25 mouse cellular contexts compared by ENCODE assay signal in the genomic region with DNA sequence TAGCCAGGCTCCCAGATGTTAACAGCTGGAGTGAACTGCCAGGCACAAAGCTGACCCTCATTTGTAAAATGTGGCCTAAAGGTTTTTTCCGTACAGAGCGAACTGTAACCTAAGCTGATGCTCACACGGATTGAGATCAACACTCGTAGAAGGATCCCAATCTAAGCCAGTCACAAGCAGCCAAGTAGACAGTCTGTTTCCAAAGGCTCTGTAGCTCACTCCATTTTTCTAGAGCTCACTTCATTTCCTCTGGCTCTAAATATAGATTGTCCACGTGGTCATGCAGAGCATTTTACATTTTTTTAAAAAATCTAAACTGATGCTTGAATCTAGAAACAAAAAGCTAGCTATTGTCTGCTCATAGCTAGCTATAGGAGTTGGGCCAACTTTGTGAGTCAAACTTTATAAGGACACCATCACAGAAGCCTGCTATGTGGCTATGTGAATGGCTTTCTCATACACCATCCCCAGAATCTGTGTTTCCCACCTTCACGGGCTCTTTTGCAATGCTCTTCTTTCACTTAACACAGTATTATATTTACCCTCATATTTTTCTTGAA. TPM values are rescaled to one million over a fixed set of nuclear protein-coding genes. Genes with fewer than 3 reads are reported as not detected.
DNase-seq lines count a peak whose midpoint lies in the region; ATAC-seq and TF ChIP-seq lines count a peak whose summit lies in the region.
"Had no signal": no experiment of that assay in that cellular context is flagged by ENCODE, and none has a peak within 500 bp of the region (broad histone marks: within the 10 kb centered on the region; RNA-seq: fewer than 3 reads in every experiment).

No protein-coding gene starts in this region.

- no peak overlapping the region for H3K4me3 ChIP-seq in heart, postnatal 0 days (ENCODE audit: low read depth, low read length)
- H3K4me3 ChIP-seq in lung, embryonic 16.5 days (ENCODE audit: low read length), result no peak overlapping the region
- no peak overlapping the region for H3K4me3 ChIP-seq in bone marrow macrophage, adult 2 months (ENCODE audit: insufficient read depth, low read length)
- H3K4me3 ChIP-seq: embryonic facial prominence, embryonic 12.5 days; embryonic facial prominence, embryonic 15.5 days; erythroblast, embryonic 14.5 days; forebrain, embryonic 12.5 days; forebrain, embryonic 15.5 days; heart, adult 2 months; heart, embryonic 10.5 days; heart, embryonic 13.5 days; hindbrain, embryonic 12.5 days; hindbrain, embryonic 15.5 days had no signal

- DNase-seq in heart, postnatal 0 days (ENCODE audit: low spot score), result no peak
- no peak for DNase-seq in heart, adult 11 months
- no peak for DNase-seq in lung, postnatal 36 days
- peak; percentile 69 for DNase-seq in 3T3-L1 (ENCODE audit: low read depth, low spot score)
- DNase-seq in thymus, postnatal 36 days, result no peak
- no peak for DNase-seq in kidney, postnatal 10 days
- DNase-seq: adrenal gland, postnatal 25 days; cerebellum, adult 18-20 months; cerebellum, adult 9-10 months; cerebellum, postnatal 25 days; gastrocnemius, postnatal 25 days; heart, adult 2 months had no signal

- ATAC-seq in heart, postnatal 0 days (ENCODE audit: insufficient read depth, low read depth), result no peak
- peak; percentile 83 for ATAC-seq in lung, embryonic 16.5 days (ENCODE audit: low read depth)
- ATAC-seq: activated CD4-positive, CD25-positive, alpha-beta regulatory T cell, adult 4 months; CD4-positive, CD25-positive, alpha-beta regulatory T cell, adult 4 months; forebrain, embryonic 15.5 days had no signal

- no peaks in the 10 kb centered on the region for H3K36me3 ChIP-seq in heart, postnatal 0 days (replicated peaks; ENCODE audit: control insufficient read depth, insufficient read depth, low read length)
- no peaks in the 10 kb centered on the region for H3K36me3 ChIP-seq in lung, embryonic 16.5 days (ENCODE audit: control insufficient read depth, insufficient read depth, low read length)
- H3K36me3 ChIP-seq: embryonic facial prominence, embryonic 12.5 days; embryonic facial prominence, embryonic 15.5 days; forebrain, embryonic 12.5 days; forebrain, embryonic 15.5 days; heart, embryonic 10.5 days; heart, embryonic 13.5 days; hindbrain, embryonic 12.5 days; hindbrain, embryonic 15.5 days had no signal

- no peaks in the 10 kb centered on the region for H3K4me1 ChIP-seq in heart, postnatal 0 days (ENCODE audit: control insufficient read depth, insufficient read depth)
- peaks cover 8% of the 10 kb centered on the region; the same call in 1 of the 2 replicates for H3K4me1 ChIP-seq in lung, embryonic 16.5 days (replicated peaks; ENCODE audit: control insufficient read depth, insufficient read depth, low read length)
- peaks cover 46% of the 10 kb centered on the region for H3K4me1 ChIP-seq in bone marrow macrophage, adult 2 months (ENCODE audit: control insufficient read depth, insufficient read depth, low read length)
- H3K4me1 ChIP-seq: embryonic facial prominence, embryonic 12.5 days; embryonic facial prominence, embryonic 15.5 days; forebrain, embryonic 12.5 days; heart, embryonic 13.5 days; hindbrain, embryonic 12.5 days; hindbrain, embryonic 15.5 days had no signal

- H3K9ac ChIP-seq in heart, postnatal 0 days (replicated peaks; ENCODE audit: low read depth, low read length), result no peak overlapping the region
- no peak overlapping the region for H3K9ac ChIP-seq in lung, embryonic 16.5 days (ENCODE audit: low read length)
- H3K9ac ChIP-seq: embryonic facial prominence, embryonic 12.5 days; embryonic facial prominence, embryonic 15.5 days; forebrain, embryonic 12.5 days; forebrain, embryonic 15.5 days; heart, embryonic 13.5 days; hindbrain, embryonic 12.5 days; hindbrain, embryonic 15.5 days had no signal

- 67% methylated on average over 6 of the region's 6 CpGs for WGBS in heart, postnatal 0 days
- WGBS in lung, embryonic 16.5 days, result 55% methylated on average over 6 of the region's 6 CpGs

- peak overlapping the region; percentile 7; the same call in 1 of the 2 replicates for H3K27ac ChIP-seq in heart, postnatal 0 days (ENCODE audit: low read depth)
- peak overlapping the region; percentile 73 for H3K27ac ChIP-seq in lung, embryonic 16.5 days (ENCODE audit: low read length)
- peak overlapping the region; percentile 41 for H3K27ac ChIP-seq in bone marrow macrophage, adult 2 months (ENCODE audit: insufficient read depth, low read depth, low read length)
- H3K27ac ChIP-seq: embryonic facial prominence, embryonic 12.5 days; embryonic facial prominence, embryonic 15.5 days; forebrain, embryonic 12.5 days; forebrain, embryonic 15.5 days; heart, adult 2 months; heart, embryonic 10.5 days; heart, embryonic 13.5 days; hindbrain, embryonic 12.5 days; hindbrain, embryonic 15.5 days had no signal

- TF ChIP-seq EP300 in heart, postnatal 0 days (IDR thresholded peaks at IDR 0.05; ENCODE audit: low read depth), result no peak

- TF ChIP-seq CTCF in heart, postnatal 0 days (IDR thresholded peaks at IDR 0.05; ENCODE audit: low read depth), result no peak
- no peak for TF ChIP-seq CTCF in bone marrow macrophage, adult 2 months (IDR thresholded peaks at IDR 0.05; ENCODE audit: low read depth, low read length)

- TF ChIP-seq POLR2A in bone marrow macrophage, adult 2 months (IDR thresholded peaks at IDR 0.05; ENCODE audit: borderline replicate concordance, low read depth, low read length), result no peak

- no peaks in the 10 kb centered on the region for H3K9me3 ChIP-seq in heart, postnatal 0 days (replicated peaks; ENCODE audit: control insufficient read depth, low read length)
- no peaks in the 10 kb centered on the region for H3K9me3 ChIP-seq in lung, embryonic 16.5 days (ENCODE audit: control insufficient read depth, low read length)
- H3K9me3 ChIP-seq: embryonic facial prominence, embryonic 12.5 days; embryonic facial prominence, embryonic 15.5 days; forebrain, embryonic 12.5 days; forebrain, embryonic 15.5 days; heart, embryonic 10.5 days; heart, embryonic 13.5 days; hindbrain, embryonic 12.5 days; hindbrain, embryonic 15.5 days had no signal

- H3K4me2 ChIP-seq in heart, postnatal 0 days (ENCODE audit: low read depth, low read length), result no peak overlapping the region
- H3K4me2 ChIP-seq in lung, embryonic 16.5 days (ENCODE audit: low read depth, low read length), result no peak overlapping the region
- H3K4me2 ChIP-seq: embryonic facial prominence, embryonic 12.5 days; embryonic facial prominence, embryonic 15.5 days; forebrain, embryonic 12.5 days; forebrain, embryonic 15.5 days; heart, embryonic 13.5 days; hindbrain, embryonic 12.5 days; hindbrain, embryonic 15.5 days had no signal

- H3K27me3 ChIP-seq in heart, postnatal 0 days (ENCODE audit: control insufficient read depth, insufficient read depth, low read length), result no peaks in the 10 kb centered on the region
- no peaks in the 10 kb centered on the region for H3K27me3 ChIP-seq in lung, embryonic 16.5 days (ENCODE audit: control insufficient read depth, insufficient read depth, low read depth, low read length)
- H3K27me3 ChIP-seq: embryonic facial prominence, embryonic 12.5 days; embryonic facial prominence, embryonic 15.5 days; forebrain, embryonic 12.5 days; forebrain, embryonic 15.5 days; hindbrain, embryonic 12.5 days; hindbrain, embryonic 15.5 days had no signal

RNA-seq across cellular contexts. Expression of a gene that starts 19.2 kb away (rescaled TPM):
- 19.9 and 22.0 TPM in 2 replicates for total RNA-seq in heart, postnatal 0 days (2014; rRNA removed; ENCODE audit: low replicate concordance)
- polyA plus RNA-seq in heart, postnatal 0 days (2015; fragmentation: Nextera tagmentation; extraction: Ambion mirVana), result 11.4 and 12.6 TPM in 2 replicates
- 38.1 and 42.4 TPM in 2 replicates for polyA plus RNA-seq in lung, embryonic 16.5 days (2015; fragmentation: Nextera tagmentation; extraction: Ambion mirVana)
- 125 and 136 TPM in 2 replicates for polyA plus RNA-seq in bone marrow macrophage, adult 2 months (2012; ENCODE audit: insufficient read depth, insufficient read length, missing spikeins)

Comparison
In these comparisons a context has a peak if more than half of its experiments do, and no peak if none do; other contexts are left out.
1. H3K27ac ChIP-seq: peak in every context shown above with its lines; median percentile 73 in lung, embryonic 16.5 days; 41 in bone marrow macrophage, adult 2 months; 7 in heart, postnatal 0 days.